Mouse (Mus musculus) skeletal muscle tissue, adult 2 months (tissue): ENCODE results near the gene Gaa.
"Not testable (repeated sequence)": the region's sequence is repeated elsewhere in the genome, so short reads cannot be mapped to it uniquely, and the experiment has no call there.

Experiments
- DNase-seq: peaks from one replicate; pipeline ENCODE4 v3.0.0-alpha.2; 2012; ENCODE audit warnings: low read depth, low spot score

The Gaa gene

GRCm38 (mm10) chr11:119252854-119253541 is 14.7 kb upstream of the Gaa start:
- no peak for DNase-seq

GRCm38 (mm10) chr11:119256557-119256956 is 11.1 kb upstream of the Gaa start:
- not testable (repeated sequence) for DNase-seq

- no peak for DNase-seq
These were observed 9.5 kb upstream of the Gaa start for GRCm38 (mm10) chr11:119258216-119258571.

GRCm38 (mm10) chr11:119258572-119259322 is 8.9 kb upstream of the Gaa start:
- peak; percentile 52 for DNase-seq

GRCm38 (mm10) chr11:119259977-119260376 is 7.7 kb upstream of the Gaa start:
- no peak for DNase-seq

- DNase-seq, result no peak
These were observed 3.3 kb upstream of the Gaa start for GRCm38 (mm10) chr11:119264413-119264812.

- DNase-seq, result no peak
These were observed 1.9 kb upstream of the Gaa start for GRCm38 (mm10) chr11:119265811-119266210.

GRCm38 (mm10) chr11:119267241-119267674 is 429 bp upstream of the Gaa start:
- DNase-seq, result peak; percentile 68

GRCm38 (mm10) chr11:119268557-119269195 is 989 bp downstream of the Gaa start:
- no peak for DNase-seq

- DNase-seq, result not testable (repeated sequence)
These were observed 4.8 kb downstream of the Gaa start for GRCm38 (mm10) chr11:119272492-119272891.

- no peak for DNase-seq
These were observed 5.7 kb downstream of the Gaa start for GRCm38 (mm10) chr11:119273186-119273930.

GRCm38 (mm10) chr11:119281030-119281429 is 13.3 kb downstream of the Gaa start:
- DNase-seq, result no peak

GRCm38 (mm10) chr11:119285791-119286527 is 18.3 kb downstream of the Gaa start:
- DNase-seq, result no peak

- no peak for DNase-seq
These were observed 19.7 kb downstream of the Gaa start for GRCm38 (mm10) chr11:119287207-119287992.

GRCm38 (mm10) chr11:119292861-119293260 is 25.2 kb downstream of the Gaa start:
- DNase-seq, result not testable (repeated sequence)

- DNase-seq, result no peak
These were observed 30.3 kb downstream of the Gaa start for GRCm38 (mm10) chr11:119297996-119298395.

GRCm38 (mm10) chr11:119298917-119299316 is 31.2 kb downstream of the Gaa start:
- no peak for DNase-seq

- peak; percentile 98 for DNase-seq
These were observed 31.9 kb downstream of the Gaa start, which contains the start of gene Eif4a3 for GRCm38 (mm10) chr11:119299391-119300245. TSS of gene Eif4a3 (minus strand) at chr11:119300089.

- DNase-seq, result no peak
These were observed 32.7 kb downstream of the Gaa start for GRCm38 (mm10) chr11:119300246-119300935.
